Mouse (Mus musculus) liver, adult 2 months (tissue): Measurements from ENCODE around the gene Eif4g3. TPM values are rescaled to one million over a fixed set of nuclear protein-coding genes. Genes with fewer than 3 reads are reported as not detected.
"Not testable (repeated sequence)": the region's sequence is repeated elsewhere in the genome, so short reads cannot be mapped to it uniquely, and the experiment has no call there.

Experiments
- DNase-seq: peaks from one replicate; pipeline ENCODE4 v3.0.0-alpha.2; 2011; ENCODE audit warnings: low read depth, low spot score; ENCODE audit errors: extremely low read depth
- H3K27ac ChIP-seq: fragments of 200-500 bp; replicated peaks from 2 replicates; pipeline ENCODE4 v1.5.1; 2012; ENCODE audit warnings: low read depth, mild to moderate bottlenecking, control low read depth, inconsistent platforms, low read length; ENCODE audit not compliant: insufficient read depth
- H3K27me3 ChIP-seq: fragments of 200-500 bp; 2 replicates; pipeline ENCODE4 v1.6.1; 2012; ENCODE audit warnings: mild to moderate bottlenecking, moderate library complexity, low read length, inconsistent platforms; ENCODE audit not compliant: control insufficient read depth, insufficient read depth
- H3K36me3 ChIP-seq: fragments of 200-500 bp; 2 replicates; pipeline ENCODE4 v1.6.1; 2012; ENCODE audit warnings: low read length, inconsistent platforms; ENCODE audit not compliant: control insufficient read depth, insufficient read depth
- H3K4me1 ChIP-seq: fragments of 200-500 bp; 2 replicates; pipeline ENCODE4 v1.6.1; 2011; ENCODE audit warnings: low read length; ENCODE audit not compliant: control insufficient read depth, insufficient read depth
- H3K4me3 ChIP-seq: fragments of 200-500 bp; 2 replicates; pipeline ENCODE4 v1.5.1; 2011; ENCODE audit warnings: low read depth, mild to moderate bottlenecking, control low read depth, low read length, moderate library complexity; ENCODE audit not compliant: insufficient read depth
- H3K79me2 ChIP-seq: fragments of 200-500 bp; 2 replicates; pipeline ENCODE4 v1.6.1; 2012; ENCODE audit warnings: inconsistent platforms, mild to moderate bottlenecking, low read length, moderate library complexity; ENCODE audit not compliant: control insufficient read depth, insufficient read depth
- H3K9ac ChIP-seq: fragments of 200-500 bp; 2 replicates; pipeline ENCODE4 v1.6.1; 2012; ENCODE audit warnings: low read depth, mild to moderate bottlenecking, control low read depth, inconsistent platforms, low read length
- CTCF ChIP-seq: fragments of 200-500 bp; IDR thresholded peaks from 2 replicates; pipeline ENCODE4 v1.5.1; 2011; ENCODE audit warnings: low read depth, low read length, control low read depth
- POLR2A ChIP-seq: fragments of 200-500 bp; IDR thresholded peaks from 2 replicates; pipeline ENCODE4 v1.6.1; 2011; ENCODE audit warnings: low read length, control low read depth; ENCODE audit not compliant: insufficient read depth; ENCODE audit errors: extremely low read depth
- WGBS: fragments of 180-500 bp; shearing (Covaris S2); methylation state at CpG from one replicate; pipeline ENCODE4 v1.1.7; 2018; 5-methylcytosine and 5-hydroxymethylcytosine counted together
- polyA plus RNA-seq: library from polyadenylated mRNA; depleted of rRNA; stranded (reverse); fragments of >200 nt; gene quantifications from 2 replicates; pipeline ENCODE4 v1.2.3, GENCODE M21; 2012
- total RNA-seq: library from RNA; depleted of rRNA; stranded (reverse); fragments of >200 nt; gene quantifications from 2 replicates; pipeline ENCODE4 v1.2.3, GENCODE M21; 2014

The Eif4g3 gene
- total and polyA plus RNA-seq, 2 experiments, result 9.7 to 17.0 TPM

GRCm38 (mm10) chr4:137963431-137963830 lies 29.4 kb upstream of the Eif4g3 start:
- Histone ChIP-seq H3K4me3 (no peak overlapping the region), H3K27ac (no peak overlapping the region), H3K27me3 (no peaks in the 10 kb centered on the region), H3K79me2 (no peaks in the 10 kb centered on the region), H3K9ac (no peak overlapping the region), H3K36me3 (peaks cover 44% of the 10 kb centered on the region), H3K4me1 (no peaks in the 10 kb centered on the region)
- TF ChIP-seq CTCF (no peak), POLR2A (no peak)
- 91% methylated on average over 6 of the region's 6 CpGs for WGBS
- no peak for DNase-seq

- Histone ChIP-seq H3K36me3 (peaks cover 39% of the 10 kb centered on the region), H3K27ac (no peak overlapping the region), H3K79me2 (no peaks in the 10 kb centered on the region), H3K27me3 (no peaks in the 10 kb centered on the region), H3K4me1 (no peaks in the 10 kb centered on the region), H3K9ac (no peak overlapping the region), H3K4me3 (no peak overlapping the region)
- TF ChIP-seq CTCF (peak; percentile 87), POLR2A (no peak)
- DNase-seq, result peak; percentile 54
- WGBS, result 44% methylated on average over 9 of the region's 9 CpGs
Observed at GRCm38 (mm10) chr4:137963881-137964584, 28.8 kb upstream of the Eif4g3 start.

GRCm38 (mm10) chr4:137964585-137964930 lies 28.3 kb upstream of the Eif4g3 start:
- Histone ChIP-seq H3K9ac (no peak overlapping the region), H3K4me3 (no peak overlapping the region), H3K36me3 (peaks cover 33% of the 10 kb centered on the region), H3K79me2 (no peaks in the 10 kb centered on the region), H3K27me3 (no peaks in the 10 kb centered on the region), H3K4me1 (no peaks in the 10 kb centered on the region), H3K27ac (no peak overlapping the region)
- no peak for TF ChIP-seq CTCF
- no peak for TF ChIP-seq POLR2A
- DNase-seq, result no peak
- 95% methylated on average over 11 of the region's 11 CpGs for WGBS

GRCm38 (mm10) chr4:137968203-137968602 lies 24.6 kb upstream of the Eif4g3 start:
- Histone ChIP-seq H3K36me3 (peaks cover 8% of the 10 kb centered on the region; the same call in 1 of the 2 replicates), H3K9ac (no peak overlapping the region), H3K4me1 (no peaks in the 10 kb centered on the region), H3K27me3 (no peaks in the 10 kb centered on the region), H3K4me3 (no peak overlapping the region), H3K79me2 (no peaks in the 10 kb centered on the region), H3K27ac (no peak overlapping the region)
- 21% methylated on average over 9 of the region's 9 CpGs for WGBS
- peak; percentile 61 for DNase-seq
- TF ChIP-seq CTCF, result peak; percentile 97
- no peak for TF ChIP-seq POLR2A

- WGBS, result no CpG with 5 or more reads among the region's 11 CpGs
- not testable (repeated sequence) for H3K27me3 ChIP-seq, H3K9ac ChIP-seq, H3K79me2 ChIP-seq, DNase-seq, H3K27ac ChIP-seq, H3K4me1 ChIP-seq, H3K36me3 ChIP-seq, H3K4me3 ChIP-seq
Observed at GRCm38 (mm10) chr4:137970623-137971199, 22.1 kb upstream of the Eif4g3 start.

- H3K4me1 ChIP-seq, H3K4me3 ChIP-seq, H3K27me3 ChIP-seq, H3K27ac ChIP-seq, H3K36me3 ChIP-seq, H3K79me2 ChIP-seq, DNase-seq, H3K9ac ChIP-seq: not testable (repeated sequence)
- WGBS, result no CpG with 5 or more reads among the region's 11 CpGs
Observed at GRCm38 (mm10) chr4:137974856-137975432, 17.9 kb upstream of the Eif4g3 start.

- WGBS, result no CpG with 5 or more reads among the region's 11 CpGs
- H3K9ac ChIP-seq, result not testable (repeated sequence)
Observed at GRCm38 (mm10) chr4:137979066-137979644, 13.7 kb upstream of the Eif4g3 start.

More at GRCm38 (mm10) chr4:137979066-137979644, 13.7 kb upstream of the Eif4g3 start:
- H3K27ac ChIP-seq, H3K79me2 ChIP-seq, H3K36me3 ChIP-seq, H3K4me3 ChIP-seq, H3K4me1 ChIP-seq, H3K27me3 ChIP-seq, DNase-seq: not testable (repeated sequence)
